Comparison of ENCODE assay signal across 11 mouse cellular contexts in the genomic region with DNA sequence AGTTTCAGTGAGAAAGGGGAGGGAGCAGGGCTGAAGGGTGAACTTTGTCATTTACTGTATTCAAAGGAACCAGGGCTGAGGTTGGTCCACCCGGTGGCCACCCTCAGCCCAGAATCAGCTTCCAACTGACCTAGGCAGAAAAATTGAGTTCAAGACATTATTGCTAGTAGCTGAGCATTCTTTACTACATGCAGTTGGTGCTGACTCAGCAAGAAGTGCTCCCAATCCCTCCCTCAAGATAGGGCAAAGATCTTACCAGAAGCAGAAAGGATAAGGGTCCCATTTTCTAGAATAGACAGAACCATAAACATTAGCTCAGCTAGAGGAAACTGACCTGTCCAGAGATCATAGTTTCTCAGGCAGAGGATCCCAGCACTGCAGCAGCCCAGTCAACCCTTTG. TPM values are rescaled to one million over a fixed set of nuclear protein-coding genes. Genes with fewer than 3 reads are reported as not detected.
DNase-seq lines count a peak whose midpoint lies in the region; ATAC-seq and TF ChIP-seq lines count a peak whose summit lies in the region.
"Had no signal": no experiment of that assay in that cellular context is flagged by ENCODE, and none has a peak within 500 bp of the region (broad histone marks: within the 10 kb centered on the region; RNA-seq: fewer than 3 reads in every experiment).

No protein-coding gene starts in this region.

- 19% methylated on average over 1 of the region's 1 CpGs for WGBS in hindbrain, embryonic 10.5 days
- WGBS in hindbrain, embryonic 11.5 days = 19% methylated on average over 1 of the region's 1 CpGs
- 29% methylated on average over 1 of the region's 1 CpGs for whole genome bisulfite sequencing in embryonic facial prominence, embryonic 15.5 days
- 33% methylated on average over 1 of the region's 1 CpGs for WGBS in limb, embryonic 15.5 days

- peak overlapping the region; percentile 72; the same call in 1 of the 2 replicates for H3K4me3 ChIP-seq in hindbrain, embryonic 10.5 days
- H3K4me3 ChIP-seq in hindbrain, embryonic 11.5 days (ENCODE audit: low read depth, low read length) = no peak overlapping the region
- H3K4me3 ChIP-seq in ES-E14 (ENCODE audit: insufficient read depth in 1 of 2, low read depth in 1 of 2, low read length in 2 of 2, poor library complexity in 1 of 2, severe bottlenecking in 1 of 2) = no peak overlapping the region
- peak overlapping the region; percentile 59; the same call in 1 of the 2 replicates for H3K4me3 ChIP-seq in embryonic facial prominence, embryonic 15.5 days (replicated peaks)
- H3K4me3 ChIP-seq in limb, embryonic 15.5 days = peak overlapping the region; percentile 57; the same call in 1 of the 2 replicates

- H3K9ac ChIP-seq in hindbrain, embryonic 11.5 days (ENCODE audit: low read depth, low read length) = no peak overlapping the region
- no peak overlapping the region for H3K9ac ChIP-seq in ES-E14 (ENCODE audit: insufficient read depth, low read depth, low read length, poor library complexity, severe bottlenecking)
- H3K9ac ChIP-seq in embryonic facial prominence, embryonic 15.5 days = no peak overlapping the region
- no peak overlapping the region for H3K9ac ChIP-seq in limb, embryonic 15.5 days

- no peak for ATAC-seq in hindbrain, embryonic 11.5 days (ENCODE audit: low FRiP score)
- no peak for ATAC-seq in embryonic facial prominence, embryonic 15.5 days (ENCODE audit: insufficient number of reproducible peaks, low FRiP score, low TSS enrichment, low read depth)
- ATAC-seq in limb, embryonic 15.5 days (ENCODE audit: insufficient number of reproducible peaks, low FRiP score, low TSS enrichment, low read depth) = no peak
- ATAC-seq: activated CD4-positive, CD25-positive, alpha-beta regulatory T cell, adult 4 months had no signal

- in situ Hi-C loops in ES-E14 (cut with MboI; ENCODE audit: low sequenced_read_pairs in 2 of 2, unreplicated experiment in 2 of 2) = loop anchor here (5.0 to 10.0 kb wide), 3 partner anchors 143 to 469 kb away; no protein-coding TSS in a partner anchor

- H3K36me3 ChIP-seq in hindbrain, embryonic 10.5 days = no peaks in the 10 kb centered on the region
- no peaks in the 10 kb centered on the region for H3K36me3 ChIP-seq in hindbrain, embryonic 11.5 days (ENCODE audit: control insufficient read depth, insufficient read depth, low read length)
- H3K36me3 ChIP-seq in ES-E14 (ENCODE audit: control insufficient read depth, insufficient read depth, low read length, poor library complexity, severe bottlenecking) = no peaks in the 10 kb centered on the region
- H3K36me3 ChIP-seq in embryonic facial prominence, embryonic 15.5 days = no peaks in the 10 kb centered on the region
- no peaks in the 10 kb centered on the region for H3K36me3 ChIP-seq in limb, embryonic 15.5 days

- H3K4me2 ChIP-seq in hindbrain, embryonic 11.5 days (replicated peaks; ENCODE audit: low read depth, low read length) = no peak overlapping the region
- H3K4me2 ChIP-seq in embryonic facial prominence, embryonic 15.5 days (replicated peaks) = peak overlapping the region; percentile 100
- peak overlapping the region; percentile 100; the same call in 1 of the 2 replicates for H3K4me2 ChIP-seq in limb, embryonic 15.5 days

- peaks cover 22% of the 10 kb centered on the region; the same call in 1 of the 2 replicates for H3K4me1 ChIP-seq in hindbrain, embryonic 10.5 days (replicated peaks)
- no peaks in the 10 kb centered on the region for H3K4me1 ChIP-seq in hindbrain, embryonic 11.5 days (replicated peaks; ENCODE audit: control insufficient read depth, insufficient read depth, low read length)
- peaks cover 0 to 7% of the 10 kb centered on the region in 2 experiments; a peak in 1 of 4 replicates for H3K4me1 ChIP-seq in ES-E14 (ENCODE audit: control insufficient read depth in 2 of 2, insufficient read depth in 2 of 2, low read length in 2 of 2, poor library complexity in 1 of 2)
- peaks cover 20% of the 10 kb centered on the region; the same call in 1 of the 2 replicates for H3K4me1 ChIP-seq in embryonic facial prominence, embryonic 15.5 days
- peaks cover 26% of the 10 kb centered on the region for H3K4me1 ChIP-seq in limb, embryonic 15.5 days

- H3K27ac ChIP-seq in hindbrain, embryonic 10.5 days = no peak overlapping the region
- no peak overlapping the region for H3K27ac ChIP-seq in hindbrain, embryonic 11.5 days (ENCODE audit: low read depth, low read length)
- no peak overlapping the region for H3K27ac ChIP-seq in ES-E14 (ENCODE audit: insufficient read depth, low read depth, low read length, poor library complexity, severe bottlenecking)
- H3K27ac ChIP-seq in embryonic facial prominence, embryonic 15.5 days (replicated peaks) = no peak overlapping the region
- no peak overlapping the region for H3K27ac ChIP-seq in limb, embryonic 15.5 days
- H3K27ac ChIP-seq: macrophage had no signal

- no peak for DNase-seq in hindbrain, embryonic 10.5 days (ENCODE audit: low spot score)
- DNase-seq in hindbrain, embryonic 11.5 days (ENCODE audit: low spot score) = no peak
- no peak for DNase-seq in ES-E14 (ENCODE audit: low read depth, low spot score)
- no peak for DNase-seq in thymus, postnatal 10 days (ENCODE audit: low spot score in 2 of 2)
- no peak for DNase-seq in frontal cortex, postnatal 25 days (ENCODE audit: low spot score in 2 of 2)
- DNase-seq: cerebellum, adult 9-10 months; thymus, postnatal 4 days had no signal

- H3K27me3 ChIP-seq in hindbrain, embryonic 10.5 days (ENCODE audit: insufficient read depth, poor library complexity, severe bottlenecking) = peaks cover 69% of the 10 kb centered on the region
- peaks cover 34% of the 10 kb centered on the region for H3K27me3 ChIP-seq in hindbrain, embryonic 11.5 days (ENCODE audit: control insufficient read depth, insufficient read depth, low read length)
- H3K27me3 ChIP-seq in embryonic facial prominence, embryonic 15.5 days = peaks cover 63% of the 10 kb centered on the region
- H3K27me3 ChIP-seq in limb, embryonic 15.5 days = peaks cover 67% of the 10 kb centered on the region

- H3K9me3 ChIP-seq in hindbrain, embryonic 10.5 days = no peaks in the 10 kb centered on the region
- no peaks in the 10 kb centered on the region for H3K9me3 ChIP-seq in hindbrain, embryonic 11.5 days (ENCODE audit: control insufficient read depth, low read length)
- H3K9me3 ChIP-seq in ES-E14 (ENCODE audit: control insufficient read depth, insufficient read depth, low read depth, low read length) = no peaks in the 10 kb centered on the region
- no peaks in the 10 kb centered on the region for H3K9me3 ChIP-seq in embryonic facial prominence, embryonic 15.5 days (replicated peaks)
- no peaks in the 10 kb centered on the region for H3K9me3 ChIP-seq in limb, embryonic 15.5 days

TF ChIP-seq in ES-E14, 5 proteins besides CTCF, POLR2A, EP300 and RAD21:
- no peak for TF ChIP-seq CHD2 (IDR thresholded peaks at IDR 0.05; ENCODE audit: low read depth, low read length)
- no peak for TF ChIP-seq HCFC1 (IDR thresholded peaks at IDR 0.05; ENCODE audit: borderline replicate concordance, insufficient read depth, low read length)
- TF ChIP-seq ZC3H11A (IDR thresholded peaks at IDR 0.05; ENCODE audit: borderline replicate concordance, low read depth, low read length) = no peak
- TF ChIP-seq MAFK (IDR thresholded peaks at IDR 0.05; ENCODE audit: insufficient read depth, low read depth, low read length) = peak; percentile 96
- TF ChIP-seq ZNF384 (IDR thresholded peaks at IDR 0.05; ENCODE audit: low read depth, low read length) = no peak

RNA-seq across cellular contexts. Expression of a gene that starts 1.9 kb away (rescaled TPM):
- polyA plus RNA-seq in hindbrain, embryonic 10.5 days (2016; fragmentation: Nextera tagmentation; extraction: Ambion mirVana) = 2.6 TPM in 2 replicates
- 1.4 and 1.5 TPM in 2 replicates for polyA plus RNA-seq in hindbrain, embryonic 11.5 days (2014; fragmentation: Nextera tagmentation; extraction: Ambion mirVana)
- 5.4 and 5.9 TPM in 2 replicates for total RNA-seq in ES-E14 (2012; rRNA removed)
- 5.1 and 5.3 TPM in 2 replicates for polyA plus RNA-seq in embryonic facial prominence, embryonic 15.5 days (2015; fragmentation: Nextera tagmentation; extraction: Ambion mirVana)
- polyA plus RNA-seq in limb, embryonic 15.5 days (2015; fragmentation: Nextera tagmentation; extraction: Ambion mirVana) = 4.6 and 4.8 TPM in 2 replicates
- polyA plus RNA-seq: macrophage had no signal

RNA-seq across cellular contexts. Expression of a gene that starts 22.0 kb away (rescaled TPM):
- 5.4 and 6.6 TPM in 2 replicates for polyA plus RNA-seq in hindbrain, embryonic 10.5 days (2016; fragmentation: Nextera tagmentation; extraction: Ambion mirVana)
- 3.4 and 3.9 TPM in 2 replicates for polyA plus RNA-seq in hindbrain, embryonic 11.5 days (2014; fragmentation: Nextera tagmentation; extraction: Ambion mirVana)
- 2.0 and 2.4 TPM in 2 replicates for total RNA-seq in ES-E14 (2012; rRNA removed)
- 13.5 and 15.1 TPM in 2 replicates for polyA plus RNA-seq in embryonic facial prominence, embryonic 15.5 days (2015; fragmentation: Nextera tagmentation; extraction: Ambion mirVana)
- 22.9 and 26.9 TPM in 2 replicates for polyA plus RNA-seq in limb, embryonic 15.5 days (2015; fragmentation: Nextera tagmentation; extraction: Ambion mirVana)

Comparison
In these comparisons a context has a peak if more than half of its experiments do, and no peak if none do; other contexts are left out.
1. H3K4me3 ChIP-seq: peak in hindbrain, embryonic 10.5 days (single experiment), embryonic facial prominence, embryonic 15.5 days (single experiment) and limb, embryonic 15.5 days (single experiment); none in hindbrain, embryonic 11.5 days (single experiment) and ES-E14 (0 of 2).